Mouse (Mus musculus): ENCODE measurements around the gene Trim30b.
A peak's percentile ranks its signal among the peaks of the same experiment; 100 is the strongest.
"Not testable (repeated sequence)": the region's sequence is repeated elsewhere in the genome, so short reads cannot be mapped to it uniquely, and the experiment has no call there.

The Trim30b gene

GRCm38 (mm10) chr7:104369736-104370414 lies at the start of gene Trim30b:
Trim30b (minus strand) TSS chr7:104369884.
- no peak for DNase-seq

GRCm38 (mm10) chr7:104404460-104404950 lies 34.8 kb upstream of the Trim30b start:
- DNase-seq = no peak

GRCm38 (mm10) chr7:104401140-104401539 lies 31.5 kb upstream of the Trim30b start:
- no peak for DNase-seq

GRCm38 (mm10) chr7:104400698-104401097 lies 31.0 kb upstream of the Trim30b start, which contains the start of gene Trim30c:
Trim30c (minus strand) TSS chr7:104400837.
- no peak for DNase-seq

- DNase-seq = no peak
Observed at GRCm38 (mm10) chr7:104398492-104398891, 28.8 kb upstream of the Trim30b start.

- no peak for DNase-seq
Observed at GRCm38 (mm10) chr7:104366339-104366738, 3.3 kb downstream of the Trim30b start.

- no peak for DNase-seq
Observed at GRCm38 (mm10) chr7:104353600-104353967, 16.1 kb downstream of the Trim30b start.

- peak; percentile 76 for DNase-seq
Observed at GRCm38 (mm10) chr7:104352717-104353599, 16.7 kb downstream of the Trim30b start, which contains the start of gene Trim12c. Trim12c (minus strand) TSS chr7:104353362.

- not testable (repeated sequence) for DNase-seq
Observed at GRCm38 (mm10) chr7:104348043-104348442, 21.6 kb downstream of the Trim30b start.

GRCm38 (mm10) chr7:104340744-104341143 lies 28.9 kb downstream of the Trim30b start:
- not testable (repeated sequence) for DNase-seq

- not testable (repeated sequence) for DNase-seq
Observed at GRCm38 (mm10) chr7:104335547-104335946, 34.1 kb downstream of the Trim30b start.

- not testable (repeated sequence) for DNase-seq
Observed at GRCm38 (mm10) chr7:104329171-104329570, 40.5 kb downstream of the Trim30b start, which contains the start of gene Trim34b. Trim34b (plus strand) TSS chr7:104329471.

- DNase-seq = no peak
Observed at GRCm38 (mm10) chr7:104322028-104322427, 47.7 kb downstream of the Trim30b start.

GRCm38 (mm10) chr7:104315369-104316080 lies 54.2 kb downstream of the Trim30b start, which contains the start of gene Trim12a:
Trim12a (minus strand) TSS chr7:104315466.
- not testable (repeated sequence) for DNase-seq

- peak; percentile 7 for DNase-seq
Observed at GRCm38 (mm10) chr7:104314796-104315353, 54.8 kb downstream of the Trim30b start.
